Mouse (Mus musculus) small intestine, adult 2 months (tissue): Measurements from ENCODE around the gene Gm20388.

Source experiments
- CTCF ChIP-seq: fragments of 200-500 bp; IDR thresholded peaks from 2 replicates; pipeline ENCODE4 v1.5.1; 2012; ENCODE audit warnings: low read depth, mild to moderate bottlenecking, control low read depth, inconsistent platforms, low read length, moderate library complexity, mixed read lengths; ENCODE audit not compliant: insufficient replicate concordance, insufficient read length; ENCODE audit errors: extremely low read depth
- POLR2A ChIP-seq: fragments of 200-500 bp; IDR thresholded peaks from 2 replicates; pipeline ENCODE4 v1.6.1; 2012; ENCODE audit warnings: low read depth, mild to moderate bottlenecking, control low read depth, inconsistent platforms, low read length, moderate library complexity

DNA sequence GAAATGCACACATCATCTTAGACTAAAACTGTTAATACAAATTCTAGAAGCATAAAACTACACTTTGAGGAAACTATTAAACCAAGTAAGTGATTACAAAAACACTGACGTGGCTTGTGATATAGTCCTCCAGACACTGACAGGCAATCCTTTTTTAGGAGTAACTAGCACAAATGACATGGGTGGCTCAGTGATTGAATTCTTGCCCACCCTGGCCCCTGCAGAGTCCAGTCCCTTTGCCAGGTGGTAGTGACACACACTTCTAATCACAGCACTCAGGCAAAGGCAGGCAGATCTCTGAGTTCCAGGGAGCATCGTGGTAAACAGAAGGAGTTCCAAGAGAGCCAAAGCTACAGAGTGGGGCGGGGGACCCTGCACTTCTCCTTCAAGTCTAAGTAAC lies 3094.7 kb downstream of the Gm20388 start:
- TF ChIP-seq CTCF (no peak), POLR2A (no peak)
